Mouse (Mus musculus) adrenal gland, postnatal 25 days (tissue): ENCODE data around the gene D230025D16Rik. TPM values are rescaled to one million over a fixed set of nuclear protein-coding genes. Genes with fewer than 3 reads are reported as not detected.
"Not testable (repeated sequence)": the region's sequence is repeated elsewhere in the genome, so short reads cannot be mapped to it uniquely, and the experiment has no call there.

Source experiments
- DNase-seq: peaks from one replicate; pipeline ENCODE4 v3.0.0; 2021; ENCODE audit warnings: mixed read lengths
- total RNA-seq: library from RNA; stranded (reverse); gene quantifications from 2 replicates; pipeline ENCODE4 v1.2.3, GENCODE M21; 2021

D230025D16Rik gene
- total RNA-seq, 1 experiment from 2014 or later: 34.5 TPM

DNA sequence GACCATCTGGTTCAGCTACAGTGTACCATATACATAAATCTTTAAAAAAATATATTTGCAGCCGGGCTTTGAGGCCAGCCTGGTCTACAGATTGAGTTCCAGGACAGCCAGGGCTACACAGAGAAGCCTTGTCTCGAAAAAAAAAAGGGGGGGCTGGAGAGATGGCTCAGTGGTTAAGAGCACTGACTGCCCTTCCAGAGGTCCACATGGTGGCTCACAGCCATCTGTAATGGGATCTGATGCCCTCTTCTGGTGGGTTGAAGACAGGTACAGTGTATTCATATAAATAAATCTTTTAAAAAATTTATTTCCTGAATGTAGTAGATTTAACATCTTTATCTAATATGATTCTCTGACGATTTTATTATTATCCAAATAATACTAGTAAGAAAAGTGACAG lies 66.9 kb downstream of the D230025D16Rik start:
- not testable (repeated sequence) for DNase-seq

GRCm38 (mm10) chr8:105292471-105292870 lies 67.5 kb downstream of the D230025D16Rik start:
- DNase-seq: no peak

DNA sequence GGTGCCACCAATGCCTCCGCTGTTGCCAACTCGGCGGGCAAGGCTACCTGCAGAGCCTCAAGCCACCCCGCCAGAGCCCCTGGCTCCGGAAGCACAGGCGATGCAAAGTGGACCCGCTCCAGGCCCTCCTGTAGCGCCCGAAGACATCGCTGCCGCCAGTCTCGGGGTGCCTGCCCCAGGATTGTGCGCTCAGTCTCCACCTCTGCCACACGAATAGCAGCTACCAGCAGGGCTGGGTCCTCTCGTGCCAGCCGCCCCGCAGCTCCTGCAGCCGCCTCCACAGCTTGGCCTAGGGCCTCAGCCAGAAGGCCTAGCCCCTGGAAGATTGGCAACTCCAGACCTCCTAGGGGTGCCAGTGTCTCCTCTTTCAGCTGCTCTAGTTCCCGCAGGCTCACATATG lies 68.5 kb downstream of the D230025D16Rik start:
- no peak for DNase-seq

GRCm38 (mm10) chr8:105294776-105295175 lies 69.8 kb downstream of the D230025D16Rik start:
- DNase-seq: no peak

- no peak for DNase-seq
Measured at GRCm38 (mm10) chr8:105295256-105295655, 70.3 kb downstream of the D230025D16Rik start.

- DNase-seq: peak; percentile 62
Measured at GRCm38 (mm10) chr8:105295895-105296573, 71.1 kb downstream of the D230025D16Rik start, which contains the start of gene Exoc3l. Gene Exoc3l (minus strand): TSS chr8:105296101.

DNA sequence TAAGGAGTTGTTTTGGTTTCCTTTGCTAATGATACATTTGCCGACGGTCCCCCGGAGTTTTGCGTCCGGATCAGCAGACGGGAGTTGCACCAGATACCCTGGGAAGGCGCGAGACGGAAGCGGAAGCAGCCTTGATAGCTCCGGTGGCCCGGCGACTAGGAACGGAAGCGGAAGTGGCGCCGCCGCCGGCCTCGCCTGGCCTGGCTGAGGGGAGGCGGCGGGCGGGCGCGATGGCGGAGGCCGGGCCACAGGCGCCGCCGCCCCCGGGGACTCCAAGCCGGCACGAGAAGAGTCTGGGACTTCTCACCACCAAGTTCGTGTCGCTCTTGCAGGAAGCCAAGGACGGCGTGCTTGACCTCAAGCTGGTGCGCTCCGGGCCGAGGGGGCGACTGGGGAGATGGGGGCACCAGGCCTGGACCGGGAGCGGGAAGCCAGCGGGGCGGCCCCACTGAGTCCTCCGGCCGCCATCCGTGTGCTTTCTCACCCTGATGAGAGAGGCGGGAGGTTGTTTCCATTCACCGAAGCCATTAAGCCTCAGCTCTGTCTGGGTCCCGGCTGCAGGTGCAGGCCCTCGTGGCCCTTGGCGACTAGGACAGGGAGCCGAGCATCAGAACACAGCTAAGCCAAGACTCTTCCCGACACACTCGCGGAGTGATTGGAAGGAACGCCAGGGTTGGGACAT lies 72.7 kb downstream of the D230025D16Rik start, which contains the start of gene E2f4:
TSS of gene E2f4 (plus strand) at position 153 of the 682 bp plus-strand sequence.
- peak; percentile 94 for DNase-seq

- no peak for DNase-seq
Measured at GRCm38 (mm10) chr8:105298351-105299252, 73.7 kb downstream of the D230025D16Rik start.

DNA sequence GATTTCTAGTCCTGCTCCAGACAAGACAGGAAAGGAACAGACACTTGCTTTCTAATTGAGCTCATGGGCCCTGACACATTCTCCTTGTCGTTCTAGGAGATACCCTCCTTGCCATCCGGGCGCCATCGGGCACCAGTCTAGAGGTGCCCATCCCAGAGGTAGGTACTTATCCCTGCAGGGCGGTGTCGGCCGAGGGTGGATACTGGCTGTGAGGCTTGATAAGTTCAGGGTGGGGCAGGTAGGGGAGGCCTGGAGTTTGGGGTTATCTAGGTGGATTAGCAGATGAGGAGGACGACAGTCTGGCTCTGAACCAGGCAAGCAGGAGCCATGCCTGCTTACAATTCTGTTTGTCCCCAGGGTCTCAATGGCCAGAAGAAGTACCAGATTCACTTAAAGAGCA lies 75.0 kb downstream of the D230025D16Rik start:
- DNase-seq: no peak

Other genes with a start within 250 kb of the D230025D16Rik start
- not detected in 2 replicates for gene Ces2h, start 224.3 kb upstream of the D230025D16Rik start, total RNA-seq
- 16.0 TPM in 1 of 2 replicates, not detected in the other for gene Ces3a, start 176.5 kb upstream of the D230025D16Rik start, total RNA-seq
- gene Ces3b, start 141.4 kb upstream of the D230025D16Rik start, total RNA-seq: 1.0 TPM in 1 of 2 replicates, not detected in the other
- not detected in 2 replicates for gene Ces4a, start 93.3 kb upstream of the D230025D16Rik start, total RNA-seq
- gene Cbfb, start 54.5 kb upstream of the D230025D16Rik start, total RNA-seq: 78.8 and 92.4 TPM in 2 replicates
- gene B3gnt9, start 30.0 kb downstream of the D230025D16Rik start, total RNA-seq: 1.2 and 2.1 TPM in 2 replicates
- gene Tradd, start 39.5 kb downstream of the D230025D16Rik start, total RNA-seq: 18.7 and 21.7 TPM in 2 replicates
- gene Fbxl8, start 39.5 kb downstream of the D230025D16Rik start, total RNA-seq: 3.7 and 4.5 TPM in 2 replicates
- 0.70 and 1.1 TPM in 2 replicates for gene Hsf4, start 44.7 kb downstream of the D230025D16Rik start, total RNA-seq
- 4.4 and 4.7 TPM in 2 replicates for gene Nol3, start 51.0 kb downstream of the D230025D16Rik start, total RNA-seq
- 1.9 and 3.7 TPM in 2 replicates for gene 4931428F04Rik, start 64.7 kb downstream of the D230025D16Rik start, total RNA-seq
- 28.1 and 32.0 TPM in 2 replicates for gene Exoc3l, start 71.0 kb downstream of the D230025D16Rik start, total RNA-seq
- 44.1 and 45.5 TPM in 2 replicates for gene E2f4, start 72.5 kb downstream of the D230025D16Rik start, total RNA-seq
- 3.9 and 9.8 TPM in 2 replicates for gene Elmo3, start 80.5 kb downstream of the D230025D16Rik start, total RNA-seq
- 4.9 and 7.4 TPM in 2 replicates for gene Lrrc29, start 101.1 kb downstream of the D230025D16Rik start, total RNA-seq
- gene Tmem208, start 101.2 kb downstream of the D230025D16Rik start, total RNA-seq: 61.4 and 66.9 TPM in 2 replicates
- gene Fhod1, start 122.8 kb downstream of the D230025D16Rik start, total RNA-seq: 14.0 and 18.4 TPM in 2 replicates
- 1.3 and 2.7 TPM in 2 replicates for gene Slc9a5, start 123.7 kb downstream of the D230025D16Rik start, total RNA-seq
- 0.76 and 0.82 TPM in 2 replicates for gene Plekhg4, start 148.1 kb downstream of the D230025D16Rik start, total RNA-seq
- gene Kctd19, start 188.4 kb downstream of the D230025D16Rik start, total RNA-seq: not detected in 2 replicates
- 3.8 and 6.1 TPM in 2 replicates for gene Lrrc36, start 188.4 kb downstream of the D230025D16Rik start, total RNA-seq
- gene Tppp3, start 246.4 kb downstream of the D230025D16Rik start, total RNA-seq: 22.7 and 27.4 TPM in 2 replicates